Mouse (Mus musculus): Measurements from ENCODE around the gene Sstr2.

Sstr2 gene

GRCm38 (mm10) chr11:113621001-113621400 lies 1.9 kb downstream of the Sstr2 start:
- no peak for DNase-seq

- DNase-seq: no peak
Measured at GRCm38 (mm10) chr11:113622028-113622427, 2.9 kb downstream of the Sstr2 start.

- no peak for DNase-seq
Measured at GRCm38 (mm10) chr11:113625437-113625836, 6.3 kb downstream of the Sstr2 start.

GRCm38 (mm10) chr11:113627785-113628184 lies 8.6 kb downstream of the Sstr2 start:
- DNase-seq: no peak

GRCm38 (mm10) chr11:113630642-113631041 lies 11.5 kb downstream of the Sstr2 start:
- no peak for DNase-seq

GRCm38 (mm10) chr11:113631302-113631701 lies 12.2 kb downstream of the Sstr2 start:
- DNase-seq: no peak

- no peak for DNase-seq
Measured at GRCm38 (mm10) chr11:113631862-113632261, 12.7 kb downstream of the Sstr2 start.

- no peak for DNase-seq
Measured at GRCm38 (mm10) chr11:113632303-113632702, 13.2 kb downstream of the Sstr2 start.

- no peak for DNase-seq
Measured at GRCm38 (mm10) chr11:113633398-113633797, 14.3 kb downstream of the Sstr2 start.

- DNase-seq: no peak
Measured at GRCm38 (mm10) chr11:113634699-113635121, 15.6 kb downstream of the Sstr2 start.

GRCm38 (mm10) chr11:113638680-113639079 lies 19.5 kb downstream of the Sstr2 start:
- no peak for DNase-seq

GRCm38 (mm10) chr11:113645181-113645580 lies 26.0 kb downstream of the Sstr2 start:
- no peak for DNase-seq

GRCm38 (mm10) chr11:113648152-113648551 lies 29.0 kb downstream of the Sstr2 start:
- DNase-seq: peak; percentile 59

GRCm38 (mm10) chr11:113648690-113649352 lies 29.7 kb downstream of the Sstr2 start, which contains the start of gene Cog1:
Gene Cog1, plus strand, starts transcription at chr11:113649169.
- no peak for DNase-seq

GRCm38 (mm10) chr11:113649353-113650210 lies 30.4 kb downstream of the Sstr2 start, which contains the start of gene Slc39a11:
Gene Slc39a11, minus strand, starts transcription at chr11:113650079.
- peak; percentile 48 for DNase-seq

- DNase-seq: no peak
Measured at GRCm38 (mm10) chr11:113651206-113651906, 32.2 kb downstream of the Sstr2 start.

GRCm38 (mm10) chr11:113651907-113652273 lies 32.7 kb downstream of the Sstr2 start:
- DNase-seq: no peak

GRCm38 (mm10) chr11:113652516-113652915 lies 33.4 kb downstream of the Sstr2 start:
- DNase-seq: peak; percentile 81

- no peak for DNase-seq
Measured at GRCm38 (mm10) chr11:113654105-113654504, 35.0 kb downstream of the Sstr2 start.

GRCm38 (mm10) chr11:113654561-113655270 lies 35.6 kb downstream of the Sstr2 start:
- no peak for DNase-seq

GRCm38 (mm10) chr11:113656511-113656932 lies 37.4 kb downstream of the Sstr2 start:
- no peak for DNase-seq

- no peak for DNase-seq
Measured at GRCm38 (mm10) chr11:113657221-113657620, 38.1 kb downstream of the Sstr2 start.

- peak; percentile 62 for DNase-seq
Measured at GRCm38 (mm10) chr11:113658319-113658718, 39.2 kb downstream of the Sstr2 start.
